Mouse (Mus musculus): ENCODE results near the gene Grcc10. TPM values are rescaled to one million over a fixed set of nuclear protein-coding genes. Genes with fewer than 3 reads are reported as not detected.

The Grcc10 gene
- polyA plus RNA-seq, 1 experiment from 2014 or later = 689 TPM

- no peaks in the 10 kb centered on the region for H3K9me3 ChIP-seq (ENCODE audit: control insufficient read depth, low read length)
- no peak overlapping the region for H3K4me2 ChIP-seq (ENCODE audit: low read length)
- no peak overlapping the region for H3K27ac ChIP-seq (replicated peaks; ENCODE audit: low read depth, low read length)
- peaks cover 29% of the 10 kb centered on the region for H3K4me1 ChIP-seq (ENCODE audit: control insufficient read depth, insufficient read depth, low read length)
- no peak overlapping the region for H3K9ac ChIP-seq (replicated peaks; ENCODE audit: low read length)
- WGBS = 86% methylated on average over 8 of the region's 8 CpGs
- no peaks in the 10 kb centered on the region for H3K27me3 ChIP-seq (ENCODE audit: control insufficient read depth, insufficient read depth, low read length)
- ATAC-seq (ENCODE audit: low FRiP score, low TSS enrichment) (no peak), DNase-seq (no peak)
- no peak overlapping the region for H3K4me3 ChIP-seq (replicated peaks; ENCODE audit: low read depth, low read length)
- H3K36me3 ChIP-seq (ENCODE audit: control insufficient read depth, insufficient read depth, low read length) = peaks cover 42% of the 10 kb centered on the region
Measured at GRCm38 (mm10) chr6:124750405-124750804, 9.2 kb upstream of the Grcc10 start.

- Histone ChIP-seq H3K4me1 (ENCODE audit: control insufficient read depth, insufficient read depth, low read length) (peaks cover 14% of the 10 kb centered on the region), H3K27me3 (ENCODE audit: control insufficient read depth, insufficient read depth, low read length) (no peaks in the 10 kb centered on the region), H3K27ac (replicated peaks; ENCODE audit: low read depth, low read length) (peak overlapping the region; percentile 91; the same call in 1 of the 2 replicates), H3K4me2 (ENCODE audit: low read length) (peak overlapping the region; percentile 93), H3K9me3 (ENCODE audit: control insufficient read depth, low read length) (no peaks in the 10 kb centered on the region), H3K4me3 (replicated peaks; ENCODE audit: low read depth, low read length) (peak overlapping the region; percentile 41; the same call in 1 of the 2 replicates), H3K9ac (replicated peaks; ENCODE audit: low read length) (peak overlapping the region; percentile 76; the same call in 1 of the 2 replicates), H3K36me3 (ENCODE audit: control insufficient read depth, insufficient read depth, low read length) (peaks cover 66% of the 10 kb centered on the region)
- ATAC-seq (ENCODE audit: low FRiP score, low TSS enrichment) (no peak), DNase-seq (no peak)
- WGBS = 90% methylated on average over 7 of the region's 7 CpGs
Measured at GRCm38 (mm10) chr6:124746654-124747632, 5.8 kb upstream of the Grcc10 start.

DNA sequence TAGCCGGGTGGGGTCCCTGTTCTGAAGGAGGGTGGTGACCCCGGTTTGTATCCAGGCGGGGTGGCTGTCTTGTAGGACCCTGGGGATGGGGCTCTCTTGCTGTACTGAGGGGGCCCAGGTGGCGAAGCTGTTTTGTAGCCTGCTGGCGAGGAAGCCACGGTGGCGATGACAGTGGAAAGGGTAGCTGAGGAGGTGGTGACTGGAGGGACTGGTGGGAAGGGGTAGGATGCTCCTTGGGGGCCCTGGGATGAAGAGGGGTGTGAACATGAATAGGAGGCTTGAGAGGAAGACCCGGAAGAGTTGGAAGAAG lies 5.1 kb upstream of the Grcc10 start:
- Histone ChIP-seq H3K27me3 (ENCODE audit: control insufficient read depth, insufficient read depth, low read length) (no peaks in the 10 kb centered on the region), H3K36me3 (ENCODE audit: control insufficient read depth, insufficient read depth, low read length) (peaks cover 66% of the 10 kb centered on the region), H3K9ac (replicated peaks; ENCODE audit: low read length) (peak overlapping the region; percentile 76), H3K4me3 (replicated peaks; ENCODE audit: low read depth, low read length) (peak overlapping the region; percentile 41), H3K27ac (replicated peaks; ENCODE audit: low read depth, low read length) (peak overlapping the region; percentile 91), H3K4me1 (ENCODE audit: control insufficient read depth, insufficient read depth, low read length) (peaks cover 19% of the 10 kb centered on the region), H3K4me2 (ENCODE audit: low read length) (peak overlapping the region; percentile 93), H3K9me3 (ENCODE audit: control insufficient read depth, low read length) (no peaks in the 10 kb centered on the region)
- 10% methylated on average over 8 of the region's 8 CpGs for whole genome bisulfite sequencing
- ATAC-seq (ENCODE audit: low FRiP score, low TSS enrichment) = peak; percentile 5; the same call in 1 of the 2 replicates
- DNase-seq = no peak

GRCm38 (mm10) chr6:124745490-124746295 lies 4.5 kb upstream of the Grcc10 start:
- H3K9me3 ChIP-seq (ENCODE audit: control insufficient read depth, low read length) = no peaks in the 10 kb centered on the region
- peaks cover 19% of the 10 kb centered on the region for H3K4me1 ChIP-seq (ENCODE audit: control insufficient read depth, insufficient read depth, low read length)
- peak overlapping the region; percentile 91 for H3K27ac ChIP-seq (replicated peaks; ENCODE audit: low read depth, low read length)
- peak overlapping the region; percentile 93 for H3K4me2 ChIP-seq (ENCODE audit: low read length)
- WGBS = under 1% methylated on average over 85 of the region's 85 CpGs
- DNase-seq = peak; percentile 99
- peaks cover 66% of the 10 kb centered on the region for H3K36me3 ChIP-seq (ENCODE audit: control insufficient read depth, insufficient read depth, low read length)
- H3K4me3 ChIP-seq (replicated peaks; ENCODE audit: low read depth, low read length) = peak overlapping the region; percentile 41
- H3K27me3 ChIP-seq (ENCODE audit: control insufficient read depth, insufficient read depth, low read length) = no peaks in the 10 kb centered on the region
- peak; percentile 86 for ATAC-seq (ENCODE audit: low FRiP score, low TSS enrichment)
- H3K9ac ChIP-seq (replicated peaks; ENCODE audit: low read length) = peak overlapping the region; percentile 76

GRCm38 (mm10) chr6:124744755-124745321 lies 3.7 kb upstream of the Grcc10 start:
- H3K4me2 ChIP-seq (ENCODE audit: low read length) = peak overlapping the region; percentile 93
- H3K27ac ChIP-seq (replicated peaks; ENCODE audit: low read depth, low read length) = peak overlapping the region; percentile 91
- no peaks in the 10 kb centered on the region for H3K27me3 ChIP-seq (ENCODE audit: control insufficient read depth, insufficient read depth, low read length)
- peaks cover 65% of the 10 kb centered on the region for H3K36me3 ChIP-seq (ENCODE audit: control insufficient read depth, insufficient read depth, low read length)
- peak overlapping the region; percentile 31; the same call in 1 of the 2 replicates for H3K9ac ChIP-seq (replicated peaks; ENCODE audit: low read length)
- peak; percentile 9 for DNase-seq
- no peaks in the 10 kb centered on the region for H3K9me3 ChIP-seq (ENCODE audit: control insufficient read depth, low read length)
- peaks cover 22% of the 10 kb centered on the region for H3K4me1 ChIP-seq (ENCODE audit: control insufficient read depth, insufficient read depth, low read length)
- no peak for ATAC-seq (ENCODE audit: low FRiP score, low TSS enrichment)
- 65% methylated on average over 26 of the region's 26 CpGs for WGBS
- peak overlapping the region; percentile 41 for H3K4me3 ChIP-seq (replicated peaks; ENCODE audit: low read depth, low read length)

DNA sequence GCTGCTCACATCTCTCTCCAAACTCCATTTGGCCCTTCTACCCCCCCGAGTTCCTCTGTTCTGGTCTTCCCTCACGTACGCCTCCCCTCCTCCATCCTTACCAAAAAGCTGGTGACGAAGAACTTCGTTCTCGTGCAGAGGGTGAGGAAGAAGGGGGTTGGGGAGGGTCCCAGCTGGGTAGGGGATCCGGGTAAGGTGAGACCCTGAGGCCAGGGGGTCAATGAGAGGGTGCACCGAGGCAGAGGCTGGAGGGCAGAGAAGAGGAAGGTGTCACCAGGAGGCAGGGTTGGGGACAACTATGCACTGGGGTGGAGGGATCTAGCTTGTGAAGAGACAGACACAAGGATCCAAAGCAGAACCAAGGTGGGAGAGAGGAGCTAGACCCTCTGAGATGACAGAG lies 2.5 kb upstream of the Grcc10 start:
- no peak overlapping the region for H3K4me2 ChIP-seq (ENCODE audit: low read length)
- peaks cover 32% of the 10 kb centered on the region for H3K4me1 ChIP-seq (ENCODE audit: control insufficient read depth, insufficient read depth, low read length)
- no peaks in the 10 kb centered on the region for H3K27me3 ChIP-seq (ENCODE audit: control insufficient read depth, insufficient read depth, low read length)
- WGBS = 93% methylated on average over 8 of the region's 8 CpGs
- H3K27ac ChIP-seq (replicated peaks; ENCODE audit: low read depth, low read length) = no peak overlapping the region
- no peaks in the 10 kb centered on the region for H3K9me3 ChIP-seq (ENCODE audit: control insufficient read depth, low read length)
- H3K36me3 ChIP-seq (ENCODE audit: control insufficient read depth, insufficient read depth, low read length) = peaks cover 58% of the 10 kb centered on the region
- ATAC-seq (ENCODE audit: low FRiP score, low TSS enrichment) = no peak
- H3K4me3 ChIP-seq (replicated peaks; ENCODE audit: low read depth, low read length) = no peak overlapping the region
- DNase-seq = no peak
- H3K9ac ChIP-seq (replicated peaks; ENCODE audit: low read length) = no peak overlapping the region

DNA sequence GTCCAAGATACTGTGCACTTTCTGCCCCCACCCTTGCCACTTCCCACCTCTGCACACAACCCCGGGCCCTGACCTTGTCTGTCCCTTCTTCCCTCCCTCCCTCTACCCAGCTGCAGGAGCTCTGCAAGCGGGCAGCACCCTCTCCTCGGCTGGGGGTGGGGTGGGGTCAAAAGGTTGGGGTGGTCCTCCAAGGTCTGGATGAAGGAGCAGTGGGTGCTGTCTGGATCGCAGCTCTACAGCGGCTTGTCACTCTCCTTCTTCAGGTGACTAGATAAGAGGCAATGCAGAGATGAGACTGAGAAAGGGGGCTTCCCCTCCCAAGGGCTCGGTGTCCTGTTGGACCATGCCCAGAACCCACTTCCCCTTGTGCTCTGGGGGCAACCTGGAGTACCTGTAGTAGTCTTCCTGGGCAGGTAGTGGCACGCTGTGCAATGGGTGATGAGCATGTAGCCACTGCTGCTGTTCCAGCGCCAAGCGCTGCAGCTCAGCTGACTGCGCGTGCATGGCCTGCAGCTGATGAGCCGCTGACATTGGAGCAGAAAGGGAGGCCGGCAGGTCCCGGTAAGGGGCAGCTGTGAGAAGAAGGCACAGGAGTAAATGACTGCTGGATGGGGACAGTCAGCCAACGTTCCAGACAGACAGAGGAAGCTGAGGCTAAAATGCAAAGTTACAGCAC lies 1.8 kb upstream of the Grcc10 start:
- Histone ChIP-seq H3K36me3 (ENCODE audit: control insufficient read depth, insufficient read depth, low read length) (peaks cover 52% of the 10 kb centered on the region), H3K9ac (replicated peaks; ENCODE audit: low read length) (no peak overlapping the region), H3K4me1 (ENCODE audit: control insufficient read depth, insufficient read depth, low read length) (peaks cover 36% of the 10 kb centered on the region), H3K4me3 (replicated peaks; ENCODE audit: low read depth, low read length) (no peak overlapping the region), H3K4me2 (ENCODE audit: low read length) (no peak overlapping the region), H3K9me3 (ENCODE audit: control insufficient read depth, low read length) (no peaks in the 10 kb centered on the region), H3K27ac (replicated peaks; ENCODE audit: low read depth, low read length) (no peak overlapping the region), H3K27me3 (ENCODE audit: control insufficient read depth, insufficient read depth, low read length) (no peaks in the 10 kb centered on the region)
- DNase-seq = no peak
- ATAC-seq (ENCODE audit: low FRiP score, low TSS enrichment) = no peak
- 92% methylated on average over 15 of the region's 15 CpGs for WGBS

GRCm38 (mm10) chr6:124741842-124742241 lies 668 bp upstream of the Grcc10 start:
- peak overlapping the region; percentile 99 for H3K27ac ChIP-seq (replicated peaks; ENCODE audit: low read depth, low read length)
- H3K36me3 ChIP-seq (ENCODE audit: control insufficient read depth, insufficient read depth, low read length) = peaks cover 41% of the 10 kb centered on the region
- peak overlapping the region; percentile 77 for H3K4me2 ChIP-seq (ENCODE audit: low read length)
- H3K9me3 ChIP-seq (ENCODE audit: control insufficient read depth, low read length) = no peaks in the 10 kb centered on the region
- no peaks in the 10 kb centered on the region for H3K27me3 ChIP-seq (ENCODE audit: control insufficient read depth, insufficient read depth, low read length)
- peaks cover 36% of the 10 kb centered on the region for H3K4me1 ChIP-seq (ENCODE audit: control insufficient read depth, insufficient read depth, low read length)
- DNase-seq = no peak
- WGBS = 73% methylated on average over 3 of the region's 3 CpGs
- peak overlapping the region; percentile 94; the same call in 1 of the 2 replicates for H3K9ac ChIP-seq (replicated peaks; ENCODE audit: low read length)
- peak overlapping the region; percentile 70 for H3K4me3 ChIP-seq (replicated peaks; ENCODE audit: low read depth, low read length)
- ATAC-seq (ENCODE audit: low FRiP score, low TSS enrichment) = no peak
